Mouse (Mus musculus) embryo, embryonic 11.5 days (tissue): Measurements from ENCODE around the gene Gm10188.

Source experiments
- DNase-seq: peaks from one replicate; pipeline ENCODE4 v3.0.0-alpha.2; 2012; ENCODE audit warnings: low read depth, low spot score

Gene Gm10188

DNA sequence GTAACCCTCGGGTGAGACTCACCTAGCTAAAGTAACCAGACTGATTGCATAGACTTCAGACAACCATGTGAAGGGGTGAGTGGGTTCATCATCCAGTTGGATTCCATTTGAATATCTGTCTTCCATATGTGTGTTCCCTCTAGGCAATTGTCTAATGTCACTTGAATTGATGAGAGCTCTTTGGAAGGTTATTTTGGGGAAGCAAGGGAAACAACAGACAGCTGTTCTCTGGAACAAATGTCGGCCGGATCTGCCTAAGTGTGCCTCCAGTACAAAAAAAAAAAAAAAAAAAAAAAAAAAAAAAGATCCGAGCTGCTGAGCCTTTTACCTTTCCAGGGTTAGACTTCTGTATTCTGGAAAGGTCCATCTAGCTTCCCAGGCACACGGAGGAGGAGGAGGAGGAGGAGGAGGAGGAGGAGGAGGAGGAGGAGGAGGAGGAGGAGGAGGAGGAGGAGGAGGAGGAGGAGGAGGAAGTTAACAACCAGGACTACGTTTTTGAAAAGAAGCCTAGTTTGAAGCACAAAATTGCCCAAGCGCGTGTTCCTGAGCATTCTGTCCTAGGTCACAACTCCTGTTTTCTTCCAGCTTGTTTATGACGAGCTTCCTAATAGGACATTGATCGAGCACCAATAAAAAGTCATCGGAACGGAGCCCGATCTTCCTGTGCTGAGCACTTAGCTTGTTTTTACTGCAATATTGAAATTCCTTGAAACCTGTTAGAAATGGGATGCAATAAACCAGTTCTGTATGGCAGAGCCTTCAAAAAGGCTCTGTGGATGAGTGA, 3.1 kb downstream of the Gm10188 start:
- no peak for DNase-seq

DNA sequence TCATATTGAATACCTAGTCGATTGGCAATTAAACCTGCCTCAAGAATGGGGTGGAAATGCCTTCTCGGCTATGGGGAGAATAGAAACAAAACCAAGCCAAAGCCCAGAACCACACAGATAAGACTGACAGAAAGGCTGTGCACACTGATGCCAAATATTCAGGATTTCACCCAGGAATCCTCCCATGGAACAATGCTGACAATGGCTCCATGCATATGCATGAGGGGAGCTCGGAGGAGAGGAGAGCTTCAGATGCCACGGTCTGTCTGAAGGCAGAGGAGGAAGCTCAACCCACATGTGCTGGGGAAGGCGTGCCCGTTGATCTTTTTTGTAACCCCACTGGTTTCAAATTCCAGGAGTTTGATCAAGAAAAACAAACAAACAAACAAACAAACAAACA, 7.4 kb downstream of the Gm10188 start:
- DNase-seq: no peak

DNA sequence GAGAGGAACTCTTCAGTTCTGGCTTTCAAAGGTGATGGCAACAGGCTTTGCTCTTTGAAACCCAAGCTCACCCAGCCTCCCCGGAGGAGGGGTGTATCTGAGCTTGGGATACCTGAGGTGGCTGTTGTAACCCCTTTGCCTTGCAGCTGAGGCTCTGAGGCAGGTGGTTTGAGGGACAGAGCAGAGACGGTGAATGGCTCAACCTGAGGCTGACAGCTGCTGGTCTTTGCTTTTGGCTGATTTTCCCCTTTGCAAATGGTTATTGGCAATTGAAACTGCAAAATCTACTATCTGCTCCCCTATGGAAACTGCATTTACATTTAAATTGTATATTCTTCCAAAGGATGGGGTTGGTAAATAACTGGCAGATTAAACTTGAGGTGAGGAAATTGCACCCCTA, 7.9 kb downstream of the Gm10188 start:
- DNase-seq: no peak

DNA sequence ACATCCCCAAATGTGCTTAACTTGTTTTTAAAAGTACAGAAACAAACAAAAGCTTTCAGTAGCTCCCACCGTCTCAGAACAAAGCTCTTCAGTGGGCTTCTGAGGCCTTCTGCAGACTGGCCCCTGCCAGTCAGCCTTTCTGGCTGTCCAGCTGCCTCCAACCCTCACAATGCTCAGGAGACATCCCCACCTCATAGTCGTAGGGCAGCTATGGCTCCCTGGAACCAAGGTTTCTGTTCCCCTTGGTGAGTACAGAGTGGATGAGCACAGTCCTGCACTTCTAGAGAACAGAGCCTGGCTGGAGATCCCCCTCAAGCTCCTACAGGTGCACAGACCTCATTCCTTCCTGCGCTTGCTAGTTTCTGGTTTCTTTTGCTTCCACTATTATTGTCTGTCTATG, 13.3 kb downstream of the Gm10188 start:
- no peak for DNase-seq

DNA sequence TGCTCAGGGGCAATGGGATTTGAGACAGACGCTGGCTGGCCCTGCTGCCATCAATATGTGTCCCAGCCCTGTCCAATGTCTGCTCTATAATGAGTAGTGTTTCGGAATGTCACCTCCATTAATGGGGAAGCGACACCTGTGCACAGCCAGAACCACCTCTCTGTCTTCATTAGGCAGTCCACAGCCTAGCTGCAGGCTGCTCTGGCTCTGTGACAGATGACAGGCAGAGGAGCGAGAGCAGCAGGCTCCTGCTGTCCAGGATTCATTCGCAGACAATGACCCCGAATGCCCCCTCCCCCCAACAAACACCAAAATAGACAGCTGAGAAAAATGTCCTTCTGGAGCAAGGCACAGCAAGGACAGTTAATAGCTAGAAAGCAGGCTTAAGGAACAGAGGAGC, 16.5 kb downstream of the Gm10188 start:
- no peak for DNase-seq

DNA sequence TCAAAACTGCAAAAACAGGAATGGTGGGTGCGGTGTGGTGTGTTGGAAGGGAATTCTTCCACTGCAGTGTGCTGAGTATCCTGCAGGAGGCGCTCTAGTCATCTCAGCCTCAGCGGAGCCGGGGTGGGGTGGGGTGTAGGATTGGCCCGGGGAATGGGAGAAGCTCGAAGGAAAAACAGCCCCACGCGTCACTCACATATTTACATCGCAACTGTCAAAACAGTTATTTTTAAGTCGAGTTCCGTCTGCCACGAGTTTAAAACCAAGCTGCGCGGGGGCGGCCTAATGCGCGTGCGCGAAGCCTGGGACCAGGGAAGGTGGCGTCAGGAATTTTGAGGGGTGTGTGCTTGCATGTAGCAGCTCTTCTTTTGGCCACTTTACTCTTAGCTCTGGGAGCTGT, 17.3 kb downstream of the Gm10188 start:
- peak; percentile 27 for DNase-seq

DNA sequence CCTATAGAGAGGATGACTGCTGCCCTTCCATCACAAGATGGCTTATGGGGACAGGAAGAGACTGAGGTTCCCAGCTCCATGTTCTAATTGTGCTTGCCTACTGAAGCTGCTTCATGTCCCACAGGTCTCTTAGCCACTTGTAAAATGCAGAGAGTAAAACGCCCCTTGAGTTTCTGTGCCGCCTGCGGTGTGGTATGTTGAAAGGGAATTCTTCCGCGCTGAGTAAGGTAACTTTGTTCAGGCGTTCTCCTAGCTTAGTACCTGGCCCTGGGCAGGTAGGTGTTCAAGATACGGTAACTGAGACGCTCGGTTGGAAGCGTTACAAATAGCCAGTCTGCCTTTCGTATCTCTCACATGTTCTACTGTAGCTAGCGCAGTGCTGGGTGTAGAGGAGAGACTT, 17.9 kb downstream of the Gm10188 start:
- no peak for DNase-seq

DNA sequence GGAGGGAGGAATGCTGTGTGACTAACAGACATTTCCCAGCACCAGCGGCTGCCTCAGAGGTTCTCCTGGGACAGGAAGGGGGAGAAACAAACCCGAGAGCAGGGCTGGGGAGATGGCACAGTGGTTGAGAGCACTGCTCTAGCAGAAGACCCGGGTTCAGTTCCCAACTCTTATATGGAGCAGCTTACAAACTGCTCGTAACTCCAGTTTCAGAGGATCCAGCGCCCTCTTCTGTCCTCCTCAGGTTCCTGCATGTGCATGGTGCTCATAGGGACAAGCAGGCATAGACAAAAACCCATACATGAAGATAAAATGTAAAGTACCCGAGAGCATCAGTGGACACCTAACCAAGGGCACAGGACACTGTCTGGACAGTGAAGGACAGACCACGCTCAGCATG, 18.6 kb downstream of the Gm10188 start:
- DNase-seq: peak; percentile 37

DNA sequence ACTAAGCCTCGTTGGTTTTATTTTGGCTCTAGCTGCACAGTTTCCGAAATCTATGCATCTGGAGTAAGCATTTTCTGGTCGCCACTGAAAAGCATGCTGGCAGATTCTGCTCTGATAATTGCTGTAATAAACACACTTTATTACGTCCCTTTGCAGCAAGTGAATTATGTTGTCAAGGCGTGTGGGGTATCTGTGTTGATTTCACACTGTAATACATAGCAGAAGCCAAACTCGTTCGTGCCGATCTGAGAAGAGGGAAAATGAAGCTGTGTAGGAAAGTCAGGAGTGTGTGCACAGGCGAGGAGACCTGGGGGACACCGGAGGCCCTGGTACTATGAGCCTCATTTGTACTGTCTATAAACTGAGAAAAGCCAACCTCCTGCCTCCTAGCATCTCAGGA, 20.2 kb downstream of the Gm10188 start:
- DNase-seq: no peak

DNA sequence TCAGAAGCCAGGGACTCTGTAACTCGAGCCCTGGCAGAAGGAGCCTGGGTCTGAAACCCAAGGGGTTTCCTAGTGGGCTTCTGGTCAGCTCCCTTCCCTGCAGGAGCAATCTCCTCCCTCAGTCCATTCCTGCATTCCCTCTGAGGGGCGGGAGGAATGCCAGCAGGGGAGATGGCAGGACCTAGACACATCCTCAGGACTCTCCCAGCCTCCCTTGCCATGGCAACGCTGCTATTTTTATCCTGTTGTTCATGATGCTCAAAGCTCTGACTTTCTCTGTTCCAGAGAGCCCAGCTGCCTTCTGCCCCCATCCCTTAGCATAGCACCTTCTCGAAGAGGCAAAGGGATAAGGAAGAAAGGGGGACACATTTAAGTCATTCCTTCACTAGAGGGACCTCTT, 21.4 kb downstream of the Gm10188 start:
- DNase-seq: no peak

DNA sequence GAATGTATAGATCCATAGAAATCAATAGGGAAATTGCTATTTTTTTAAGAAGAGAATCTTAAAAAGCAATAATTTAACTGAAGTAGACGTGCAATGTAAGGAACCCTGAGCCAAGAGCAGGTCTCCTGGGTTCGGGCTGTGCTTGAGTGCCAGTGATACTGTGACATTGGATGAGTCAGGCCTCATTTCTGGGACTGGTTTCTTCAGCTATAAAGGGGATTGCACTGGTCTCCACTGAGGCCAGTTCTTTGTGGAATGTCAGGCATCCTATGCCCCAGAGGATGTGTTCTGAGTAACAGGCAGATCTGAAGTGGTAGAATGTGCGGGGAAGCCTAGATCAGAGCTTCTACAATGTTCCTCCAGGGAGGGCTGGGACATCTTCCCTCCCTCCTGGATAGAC, 22.7 kb downstream of the Gm10188 start:
- no peak for DNase-seq

DNA sequence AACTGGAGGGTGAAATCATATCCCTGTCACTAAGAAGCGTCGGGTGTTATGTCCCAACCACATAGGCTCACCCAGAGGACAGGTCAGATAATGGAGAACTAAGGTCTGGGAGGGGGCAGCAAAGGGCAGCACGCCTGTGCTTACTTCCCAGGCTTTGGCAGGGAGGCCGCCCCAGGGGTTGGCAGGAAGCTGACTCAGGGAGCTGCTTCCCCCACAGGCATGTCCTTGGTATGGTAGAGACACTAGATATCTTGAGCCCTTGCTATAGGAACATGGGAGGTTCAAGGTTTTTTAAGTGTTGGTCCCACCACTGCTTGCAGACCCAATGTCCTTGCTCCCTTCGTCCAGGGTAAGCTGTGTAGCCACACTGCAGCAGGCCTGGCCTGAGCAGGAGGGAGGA, 23.6 kb downstream of the Gm10188 start:
- no peak for DNase-seq

DNA sequence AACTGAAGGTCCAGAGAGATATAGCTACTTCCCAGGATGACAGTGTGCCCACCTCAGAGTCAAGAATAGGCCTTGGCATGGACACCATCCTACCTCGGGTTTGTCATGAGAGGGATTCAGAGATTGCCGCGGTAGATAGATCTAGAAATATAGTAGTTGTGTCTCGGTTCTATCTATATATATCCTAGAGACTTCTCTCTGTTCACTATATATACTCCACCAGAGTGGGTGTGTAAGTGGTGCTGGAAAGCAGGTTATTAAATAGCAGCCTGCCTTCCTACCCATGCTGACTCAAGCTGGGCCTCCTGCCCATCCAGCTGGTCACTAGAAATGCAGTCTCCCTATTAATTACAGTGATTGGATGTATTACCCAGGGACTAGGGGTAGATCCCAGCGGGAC, 26.8 kb downstream of the Gm10188 start:
- no peak for DNase-seq

DNA sequence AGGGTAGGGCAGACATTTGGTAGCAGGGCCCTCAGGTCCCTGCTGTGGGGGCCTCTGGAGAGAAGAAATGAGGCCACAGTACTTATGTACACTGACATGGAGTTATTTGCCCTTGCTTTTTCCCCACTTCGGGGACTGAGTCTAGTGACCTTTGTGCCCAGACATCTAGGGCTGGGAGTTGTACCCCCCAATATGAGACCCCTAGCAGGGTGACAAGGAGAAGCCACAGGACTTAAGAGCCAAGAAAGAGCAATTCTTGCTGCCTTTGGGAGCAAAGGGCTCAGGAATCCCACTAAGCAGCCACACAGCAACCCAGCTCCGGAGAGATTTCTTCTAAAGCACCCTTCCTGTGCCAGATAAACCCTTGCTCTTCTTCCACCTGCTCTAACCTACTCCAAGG, 27.6 kb downstream of the Gm10188 start:
- no peak for DNase-seq

DNA sequence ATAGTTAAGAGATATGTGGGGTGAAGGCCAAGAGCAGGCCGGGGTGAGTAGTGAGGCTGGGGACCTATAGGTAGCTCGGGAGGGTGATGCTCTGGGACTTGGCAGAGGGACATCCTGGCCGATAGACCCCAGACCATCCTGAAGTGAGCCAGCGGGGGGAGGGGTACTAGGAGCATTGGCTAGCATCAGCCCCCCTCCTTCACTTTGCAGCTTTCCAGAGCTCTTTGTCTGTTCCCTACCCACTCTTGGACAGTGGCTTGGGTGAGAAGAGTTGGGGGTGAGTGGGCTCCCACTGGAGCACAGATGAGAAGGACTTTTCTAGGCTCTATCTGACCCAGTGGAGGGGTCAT, 28.1 kb downstream of the Gm10188 start:
- DNase-seq: no peak

DNA sequence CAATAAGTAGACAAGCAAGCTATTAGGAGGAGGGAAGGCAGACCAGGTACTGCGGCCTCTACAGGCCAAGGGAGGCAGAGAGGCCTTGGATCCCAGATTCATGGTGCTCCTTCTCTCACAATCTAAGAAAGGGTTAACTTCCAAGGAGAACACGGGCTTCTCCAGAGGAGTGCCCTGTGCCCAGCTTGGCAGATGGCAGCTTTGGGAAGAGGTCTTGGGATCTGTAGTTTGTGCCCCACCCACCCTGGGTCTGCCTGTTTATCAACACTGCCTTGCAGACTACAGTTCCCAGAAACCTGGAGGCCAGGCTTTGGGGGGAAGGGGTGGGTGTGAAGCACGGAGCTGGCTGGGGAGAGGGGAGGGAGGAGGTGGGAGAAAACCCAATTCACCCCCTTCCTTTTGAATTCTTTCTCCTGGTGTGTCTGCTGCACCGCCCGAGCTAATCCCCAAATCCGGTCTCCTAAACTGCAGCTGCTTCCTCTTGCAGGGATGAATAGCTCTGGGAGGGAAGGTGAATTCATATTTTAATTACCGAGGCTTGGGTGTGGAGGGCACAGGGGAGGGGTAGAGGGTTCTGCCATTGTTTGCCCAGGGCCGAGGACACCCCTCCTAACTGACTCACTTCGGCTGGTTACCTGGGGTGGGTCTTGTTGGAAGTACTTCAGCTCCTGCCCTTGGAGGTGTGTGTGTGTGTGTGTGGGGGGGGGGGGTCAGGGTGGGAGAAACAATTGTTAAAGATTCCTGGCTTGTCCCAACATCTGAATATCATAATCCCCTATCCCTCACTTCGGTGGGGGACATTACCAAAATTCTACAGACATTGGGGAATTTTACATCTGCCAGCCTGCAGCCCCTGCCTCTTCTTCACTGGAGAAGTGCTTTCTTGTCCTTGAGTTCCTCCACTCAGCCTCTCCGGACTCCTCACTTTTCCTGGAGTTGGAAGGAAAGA, 28.7 kb downstream of the Gm10188 start:
- peak; percentile 24 for DNase-seq

DNA sequence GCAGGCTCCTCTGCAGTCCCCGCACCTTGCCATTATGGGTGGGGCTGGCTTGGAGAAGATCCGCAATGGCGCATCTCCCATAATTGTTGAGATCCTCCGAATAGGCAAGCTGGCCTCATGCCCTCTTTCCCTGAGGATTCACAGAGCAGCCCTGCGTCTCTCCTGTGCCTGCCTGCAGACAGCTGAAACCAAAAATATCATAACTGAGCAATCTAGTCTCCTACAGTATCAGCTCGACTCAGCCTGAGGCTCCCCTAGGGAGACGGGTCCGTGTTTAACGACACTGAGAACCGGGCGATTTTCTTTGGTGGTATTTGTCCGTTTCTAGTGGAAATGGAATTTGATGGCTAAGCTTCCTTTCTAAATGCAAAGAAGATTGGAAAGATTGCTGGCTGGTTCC, 29.6 kb downstream of the Gm10188 start:
- DNase-seq: no peak

DNA sequence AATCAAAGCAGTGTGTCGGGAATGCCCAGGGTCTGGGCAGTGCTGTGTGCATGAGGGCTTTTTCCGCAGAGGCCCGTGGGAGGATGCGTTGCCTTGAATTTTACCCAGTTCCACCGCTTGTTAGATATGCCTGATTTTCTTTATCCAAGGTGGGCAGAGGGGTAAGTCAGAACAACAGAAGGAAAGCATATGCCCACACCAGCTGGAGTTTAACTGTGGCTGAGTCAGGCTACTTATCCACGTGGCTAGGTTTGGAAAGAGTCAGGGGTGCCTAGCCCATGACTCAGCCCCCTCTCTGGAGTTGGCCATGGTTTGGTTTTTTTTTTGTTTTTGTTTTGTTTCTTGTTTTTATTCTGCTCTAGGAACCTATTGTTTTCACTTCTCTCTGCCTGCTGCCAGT, 30.3 kb downstream of the Gm10188 start:
- no peak for DNase-seq

DNA sequence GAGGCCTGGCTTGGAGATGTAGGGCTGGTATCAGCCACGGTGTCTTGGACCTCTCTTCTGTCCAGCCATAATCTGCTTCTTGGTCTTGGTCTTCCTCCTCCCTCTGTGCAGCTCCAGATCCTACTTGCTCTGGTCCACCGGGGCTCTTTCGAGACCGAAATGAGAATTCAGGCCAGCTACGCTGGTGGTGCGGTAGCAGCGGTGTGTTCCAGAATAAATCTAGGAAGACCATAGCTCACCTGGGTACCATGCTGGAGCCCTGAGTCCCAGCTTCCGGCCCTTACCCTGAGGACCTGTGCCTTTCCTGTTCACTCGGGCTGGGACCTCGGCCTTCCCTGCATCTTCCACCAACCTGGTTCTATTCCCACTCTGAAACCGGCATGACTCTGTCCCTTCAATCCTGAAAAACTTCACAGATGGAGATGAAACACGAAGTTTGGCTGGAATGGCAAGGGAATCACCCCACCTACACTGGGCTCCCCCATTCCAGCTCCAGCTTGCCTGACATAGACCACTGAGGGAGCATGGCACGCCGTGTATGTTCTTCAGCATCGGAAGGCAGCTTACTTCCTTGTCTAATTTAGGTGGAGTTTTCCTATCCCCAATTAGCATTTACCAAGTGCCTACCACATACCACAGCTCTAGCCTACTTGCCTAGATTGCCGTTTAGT, 31.0 kb downstream of the Gm10188 start:
- no peak for DNase-seq

DNA sequence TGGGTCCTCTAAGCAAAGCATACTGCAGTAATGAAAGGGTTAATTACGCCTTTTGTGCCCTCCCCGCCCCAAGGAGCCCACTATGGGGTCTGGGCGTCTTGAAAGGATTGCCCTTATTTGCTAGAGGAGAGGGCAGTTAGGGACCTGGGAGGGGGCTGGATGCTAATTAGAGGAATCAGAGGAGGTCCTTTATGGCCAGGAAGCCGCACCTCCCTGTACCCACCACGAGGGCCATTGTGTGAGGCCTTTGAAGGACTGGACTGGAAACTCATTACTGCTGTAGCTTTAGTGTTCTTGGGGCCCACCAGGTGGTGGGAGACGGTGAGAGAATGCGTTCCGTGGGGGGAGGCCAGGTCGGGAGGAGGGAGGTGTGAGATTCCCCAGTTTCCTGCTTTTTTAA, 31.9 kb downstream of the Gm10188 start:
- no peak for DNase-seq

DNA sequence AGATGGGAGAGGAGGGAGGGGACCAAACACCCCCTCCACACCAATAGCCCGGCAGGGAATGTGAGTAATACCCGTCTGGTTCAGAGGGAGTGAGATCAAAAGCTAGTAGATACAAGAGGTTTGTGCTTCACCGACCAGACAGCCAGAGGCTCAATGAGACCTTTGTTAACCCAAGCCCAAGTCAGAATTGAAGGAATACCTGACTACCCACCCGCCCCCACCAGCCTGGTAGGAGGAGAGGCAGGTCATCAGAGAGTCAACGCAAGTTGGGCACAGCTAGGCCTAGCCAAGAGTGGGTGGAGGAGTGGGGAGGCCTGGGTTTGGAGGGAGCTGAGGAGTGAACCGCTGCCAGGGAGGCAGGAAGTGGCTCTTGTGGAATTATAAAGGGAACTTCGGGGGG, 33.2 kb downstream of the Gm10188 start:
- no peak for DNase-seq

DNA sequence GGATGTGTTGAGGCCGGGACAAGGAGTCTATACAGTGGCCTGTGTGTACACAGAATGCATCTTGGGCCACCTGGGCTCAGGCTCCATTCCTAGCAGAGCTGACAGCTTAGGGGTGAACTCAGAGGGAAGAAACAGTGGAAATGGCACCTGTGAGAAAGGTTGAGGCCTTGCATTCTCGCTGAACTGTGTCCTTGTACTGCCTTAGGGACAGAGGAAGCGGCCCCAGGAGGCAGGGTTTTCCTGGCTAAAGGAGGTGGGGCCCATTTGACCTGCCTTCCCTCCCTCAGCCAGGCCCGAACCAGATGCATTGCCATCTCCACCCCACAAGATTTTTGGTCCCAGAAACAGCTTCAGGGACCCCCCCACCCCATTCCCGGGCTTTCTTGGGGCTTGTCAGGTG, 33.9 kb downstream of the Gm10188 start:
- DNase-seq: no peak

DNA sequence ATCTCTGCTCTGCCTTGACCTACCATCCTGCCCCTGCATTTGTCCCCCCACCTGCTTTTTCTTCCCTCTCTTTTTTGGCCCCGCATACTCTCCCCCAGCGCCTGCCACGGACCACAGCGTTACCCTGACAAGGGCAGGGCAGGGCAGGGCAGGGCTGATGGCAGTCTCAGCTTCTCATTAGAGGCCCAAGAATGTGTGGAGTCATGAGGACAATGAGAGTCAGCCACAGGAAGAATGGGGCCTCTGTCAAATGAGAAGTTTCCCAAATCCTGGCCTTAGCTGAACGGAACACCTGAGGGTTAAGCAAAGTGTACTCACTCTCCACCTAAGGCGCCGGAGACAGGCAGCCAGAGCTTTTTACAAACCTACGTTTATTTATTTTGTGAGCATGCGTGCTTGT, 34.5 kb downstream of the Gm10188 start:
- DNase-seq: no peak
